Mouse (Mus musculus): ENCODE data around the gene 4930435E12Rik. TPM values are rescaled to one million over a fixed set of nuclear protein-coding genes. Genes with fewer than 3 reads are reported as not detected.
"Not testable (repeated sequence)": the region's sequence is repeated elsewhere in the genome, so short reads cannot be mapped to it uniquely, and the experiment has no call there.

Gene 4930435E12Rik
- total RNA-seq (2021), result not detected
- long read RNA-seq, experiment 1, result 0 reads
- long read RNA-seq, experiment 2, result 0 reads

DNA sequence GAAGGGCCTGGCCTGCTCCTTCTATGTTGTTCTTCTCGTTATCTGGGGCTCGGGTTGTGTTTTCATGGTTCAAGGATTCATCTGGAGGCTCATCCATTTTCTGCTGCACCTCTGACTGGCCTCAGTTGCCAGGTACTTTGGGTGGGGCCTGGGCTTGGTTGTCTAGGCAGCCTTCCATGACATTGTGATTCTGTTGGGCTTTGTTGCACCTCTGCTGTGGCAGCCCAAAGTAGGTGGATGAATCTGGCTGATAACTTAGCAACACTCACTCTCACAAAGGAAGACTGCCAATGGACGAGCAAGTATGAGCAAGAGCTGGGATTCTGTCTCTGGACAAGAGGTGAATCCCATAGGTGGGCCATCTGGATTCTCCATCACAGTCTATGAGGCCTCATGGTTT is at the start of gene 4930435E12Rik:
Gene 4930435E12Rik, minus strand, starts transcription at position 101 of the 400 bp plus-strand sequence.
- DNase-seq (ENCODE audit: low spot score in 2 of 2), result no peak

DNA sequence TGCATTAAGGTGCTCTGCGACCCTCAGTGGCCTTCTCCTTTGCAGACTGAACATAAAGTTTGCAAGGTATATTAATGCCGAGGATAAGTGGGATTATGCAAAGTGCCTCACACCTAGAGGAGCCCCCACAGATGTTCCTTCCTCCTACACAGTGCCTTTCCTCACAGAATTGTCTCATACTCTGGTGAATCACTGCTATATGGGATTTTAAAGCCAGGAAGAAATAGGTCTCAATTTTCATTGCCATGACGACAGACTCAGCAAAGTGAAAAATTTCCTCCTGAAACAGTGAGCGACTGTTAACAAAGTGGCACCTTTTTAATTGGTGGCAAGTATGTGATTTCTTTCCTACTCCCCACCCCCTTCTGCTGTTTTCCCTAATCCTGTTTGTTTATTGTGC is 45.9 kb upstream of the 4930435E12Rik start:
- no peak for DNase-seq (ENCODE audit: low spot score in 2 of 2)

DNA sequence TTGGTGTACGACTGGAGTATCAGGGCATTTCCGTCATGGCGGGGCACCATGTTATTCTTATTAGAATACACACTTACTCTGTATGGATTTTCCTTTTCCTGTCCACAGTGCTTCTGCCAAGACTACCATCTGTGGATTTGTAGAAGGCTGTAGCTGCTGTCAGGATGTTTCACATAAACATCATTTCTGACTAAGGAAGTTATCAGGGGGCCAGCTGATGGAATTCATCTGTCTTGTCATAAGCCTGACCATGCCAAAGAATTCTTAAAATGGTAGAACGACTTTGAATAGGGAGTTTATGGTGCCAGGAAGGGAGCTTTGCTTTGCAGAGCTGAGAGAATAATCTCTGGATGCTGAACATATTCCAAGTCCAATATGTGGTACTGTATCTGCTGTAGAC is 44.7 kb upstream of the 4930435E12Rik start:
- DNase-seq (ENCODE audit: low spot score in 2 of 2), result no peak

GRCm38 (mm10) chr16:38864358-38864757 is 35.8 kb upstream of the 4930435E12Rik start:
- no peak for DNase-seq (ENCODE audit: low spot score in 2 of 2)

GRCm38 (mm10) chr16:38860548-38860947 is 32.0 kb upstream of the 4930435E12Rik start:
- no peak for DNase-seq (ENCODE audit: low spot score in 2 of 2)

GRCm38 (mm10) chr16:38858120-38858749 is 29.7 kb upstream of the 4930435E12Rik start:
- DNase-seq (ENCODE audit: low spot score in 2 of 2), result no peak

- peak; percentile 56 to 71 for DNase-seq (ENCODE audit: low spot score in 2 of 2)
Measured at GRCm38 (mm10) chr16:38812521-38812920, 16.0 kb downstream of the 4930435E12Rik start.

DNA sequence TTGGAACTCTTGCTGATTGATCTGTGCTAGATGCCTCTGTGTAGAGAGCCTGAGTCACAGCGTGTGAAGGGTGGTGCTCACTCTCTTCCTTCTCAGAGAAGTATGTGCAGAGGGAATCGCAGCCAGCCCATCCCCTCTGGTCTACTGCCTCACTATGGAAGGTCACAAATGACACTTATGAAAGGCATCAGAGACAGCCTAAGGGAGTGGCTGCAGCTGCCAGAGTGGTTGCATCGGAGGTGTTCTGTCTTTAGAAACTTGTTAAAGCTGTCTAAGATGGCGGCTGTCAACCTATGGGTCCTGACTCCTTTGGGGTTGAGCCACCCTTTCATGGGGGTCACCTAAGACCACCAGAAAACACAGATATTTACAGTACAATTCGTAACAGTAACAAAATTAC is 18.4 kb downstream of the 4930435E12Rik start:
- DNase-seq (ENCODE audit: low spot score in 2 of 2), result no peak

DNA sequence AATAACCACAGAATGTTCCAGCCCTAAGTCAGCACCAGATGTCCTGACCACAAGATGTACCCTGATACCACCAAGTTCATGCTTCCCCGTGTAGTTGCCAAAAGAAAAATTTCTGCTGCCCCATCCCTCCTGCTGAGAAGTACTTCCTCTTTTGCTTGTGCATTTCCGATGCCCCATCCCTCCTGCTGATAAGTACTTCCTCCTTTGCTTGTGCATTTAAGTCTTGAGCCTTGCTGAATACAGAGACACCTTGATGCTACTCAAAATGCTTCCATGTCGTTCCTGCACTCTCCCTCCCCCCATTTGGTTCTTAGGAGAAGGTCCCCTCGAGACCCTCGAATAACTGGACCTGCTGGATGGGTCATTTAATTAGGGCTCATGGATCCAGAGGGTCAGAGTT is 20.8 kb downstream of the 4930435E12Rik start:
- not testable (repeated sequence) for DNase-seq (ENCODE audit: low spot score in 2 of 2)

GRCm38 (mm10) chr16:38800091-38800490 is 28.5 kb downstream of the 4930435E12Rik start, which contains the start of gene Upk1b:
Gene Upk1b, minus strand, starts transcription at chr16:38800328.
- DNase-seq (ENCODE audit: low spot score in 2 of 2), result no peak

DNA sequence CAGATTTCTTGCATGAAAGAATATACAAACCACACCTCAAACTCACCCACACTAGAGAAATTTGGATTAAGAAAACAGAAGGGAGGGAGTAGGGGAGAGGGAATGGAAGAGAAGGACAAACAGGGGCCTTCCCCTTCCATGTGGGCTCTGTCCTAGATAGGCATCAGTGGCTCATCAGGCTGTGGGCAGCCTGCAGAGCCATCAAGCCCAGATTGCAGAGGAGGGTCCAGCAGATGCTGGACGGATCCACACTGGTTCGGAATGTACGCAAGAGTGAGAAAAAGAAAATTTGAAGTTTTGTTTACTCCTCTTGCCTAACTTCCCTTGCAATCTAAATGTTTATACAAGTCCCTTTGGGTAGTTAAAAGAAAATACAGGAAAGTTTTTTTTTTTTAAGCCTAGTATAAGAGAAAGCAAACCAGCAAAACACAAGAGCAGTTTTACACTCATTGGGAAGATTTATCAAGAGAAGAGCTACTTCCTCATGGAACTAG is 29.5 kb downstream of the 4930435E12Rik start:
- DNase-seq (ENCODE audit: low spot score in 2 of 2), result no peak

DNA sequence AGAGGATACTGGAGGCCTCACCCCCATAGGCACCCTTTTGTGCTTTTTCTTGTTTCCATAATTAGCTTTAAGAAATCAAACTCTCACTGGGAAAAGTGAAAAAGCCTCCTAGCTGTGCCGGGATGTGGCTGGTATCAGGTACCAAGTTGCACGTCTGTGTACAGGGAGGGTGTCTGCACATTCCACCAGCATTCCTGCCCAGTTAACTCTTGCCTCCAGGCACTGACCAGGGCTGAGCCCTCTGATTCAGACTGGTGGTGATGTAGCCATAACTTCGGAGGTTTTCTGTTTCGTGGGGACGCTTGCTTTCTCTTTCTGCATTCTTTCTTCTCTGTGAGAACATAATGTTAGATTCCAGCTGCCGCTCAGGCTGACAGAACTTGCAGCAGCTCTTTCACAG is 35.4 kb downstream of the 4930435E12Rik start:
- DNase-seq (ENCODE audit: low spot score in 2 of 2), result no peak

GRCm38 (mm10) chr16:38789966-38790365 is 38.6 kb downstream of the 4930435E12Rik start:
- no peak for DNase-seq (ENCODE audit: low spot score in 2 of 2)

DNA sequence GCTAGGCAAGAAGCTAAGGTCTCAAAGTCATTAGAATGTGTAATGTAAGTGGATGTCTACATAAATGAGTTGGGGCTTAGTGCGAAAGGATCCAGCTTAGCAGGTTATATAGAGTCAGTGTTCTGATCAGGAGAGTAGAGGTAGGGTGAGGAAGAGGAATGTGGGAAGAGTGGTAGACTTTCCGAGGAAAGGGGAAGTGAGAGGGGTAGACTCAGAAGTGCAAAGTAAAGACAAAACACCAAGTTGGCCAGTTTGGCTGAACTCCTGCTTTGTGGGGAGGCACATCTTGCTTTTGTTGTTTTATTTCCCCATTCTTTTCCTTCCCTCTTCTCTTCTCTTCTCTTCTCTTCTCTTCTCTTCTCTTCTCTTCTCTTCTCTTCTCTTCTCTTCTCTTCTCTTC is 39.5 kb downstream of the 4930435E12Rik start:
- no peak for DNase-seq (ENCODE audit: low spot score in 2 of 2)

DNA sequence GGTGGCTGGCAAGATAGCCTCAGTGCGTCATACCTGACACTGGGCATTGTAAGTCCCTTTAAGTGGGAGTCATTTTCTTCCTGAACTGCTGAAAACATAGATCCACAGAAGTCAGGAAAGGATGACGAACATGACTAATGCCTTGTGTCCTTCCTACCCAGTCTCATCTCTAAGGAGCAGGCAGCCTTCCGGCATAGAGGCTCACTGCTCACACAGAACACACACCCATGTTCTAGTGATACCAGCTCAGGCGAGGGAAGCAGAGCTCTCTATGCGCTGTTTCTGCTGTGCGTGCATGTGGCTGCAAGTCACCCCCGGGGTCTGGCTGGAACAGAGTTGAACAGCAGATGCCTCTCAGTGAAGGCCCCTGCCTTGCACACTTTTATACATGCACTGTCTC is 43.2 kb downstream of the 4930435E12Rik start:
- no peak for DNase-seq (ENCODE audit: low spot score in 2 of 2)

DNA sequence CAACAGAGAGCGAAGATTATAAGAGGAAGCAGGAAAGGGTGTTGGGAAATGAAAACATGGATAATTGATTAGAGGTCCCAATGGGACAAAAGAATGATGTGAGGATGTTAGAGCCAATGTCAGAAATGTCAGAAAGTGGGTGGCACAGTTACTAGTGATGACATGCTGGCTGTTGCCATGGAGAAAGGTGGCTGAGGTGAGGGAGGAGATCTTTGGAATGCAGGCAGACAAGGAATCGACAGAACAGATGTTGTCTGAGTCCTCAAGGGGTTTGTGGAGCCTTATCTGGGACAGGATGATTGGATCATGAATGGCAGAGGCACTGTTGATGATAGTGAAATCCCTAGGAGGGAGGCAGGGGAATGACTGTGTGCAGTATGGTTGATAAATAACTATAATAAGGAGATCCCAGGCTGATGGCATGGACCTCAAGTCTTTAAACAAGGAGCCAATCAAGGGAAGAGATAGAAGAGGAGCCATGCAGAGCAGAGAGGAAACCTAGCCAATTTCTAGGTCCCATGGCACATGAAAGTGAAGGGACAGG is 46.0 kb downstream of the 4930435E12Rik start:
- DNase-seq (ENCODE audit: low spot score in 2 of 2), result no peak

DNA sequence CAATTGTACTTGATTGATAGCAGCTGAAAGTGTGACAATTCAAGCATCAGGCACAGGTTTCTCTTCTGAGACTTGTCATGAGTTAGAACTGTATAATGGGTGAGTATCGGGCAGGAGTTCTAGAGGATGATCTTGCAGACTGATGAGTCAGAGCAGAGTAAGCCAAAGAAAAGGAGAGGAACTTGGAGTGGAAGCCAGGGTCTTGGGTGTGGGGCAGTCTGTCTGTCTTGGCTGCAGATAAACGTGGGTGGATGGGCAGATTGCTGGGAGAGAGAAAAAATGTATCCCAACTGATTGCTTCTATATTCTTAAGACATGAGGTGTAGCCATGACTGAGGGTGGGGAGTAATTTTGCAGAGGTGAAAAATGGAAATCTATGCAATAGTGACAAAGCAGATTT is 46.6 kb downstream of the 4930435E12Rik start:
- DNase-seq (ENCODE audit: low spot score in 2 of 2), result no peak

DNA sequence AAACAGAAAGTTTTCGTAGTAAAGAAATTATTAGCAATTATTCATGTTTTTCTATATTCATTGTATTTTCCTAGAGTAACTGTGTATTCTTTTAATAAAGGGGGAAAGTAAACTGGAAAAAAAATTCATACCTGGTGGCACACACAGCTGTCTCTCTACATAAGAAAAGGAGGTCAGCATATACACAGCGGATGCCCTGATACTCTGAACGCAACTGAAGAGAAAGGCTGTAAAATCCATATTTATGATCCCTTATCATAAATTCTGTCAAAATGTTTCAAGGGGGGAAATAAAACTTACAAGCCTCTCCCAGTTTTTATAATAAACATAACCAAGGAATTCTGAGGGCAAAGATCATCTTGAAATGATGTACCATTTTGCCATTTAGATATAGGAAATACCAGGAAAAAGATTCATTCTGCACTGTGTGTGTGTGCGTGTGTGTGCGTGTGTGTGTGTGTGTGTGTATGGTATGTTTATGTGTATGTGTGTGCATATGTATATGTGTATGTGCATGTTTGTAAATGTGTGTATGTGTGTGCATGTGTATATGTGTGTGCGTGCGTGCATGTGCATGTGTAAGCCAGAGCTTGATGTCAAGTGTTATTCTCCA is 47.5 kb downstream of the 4930435E12Rik start:
- DNase-seq (ENCODE audit: low spot score in 2 of 2), result no peak

DNA sequence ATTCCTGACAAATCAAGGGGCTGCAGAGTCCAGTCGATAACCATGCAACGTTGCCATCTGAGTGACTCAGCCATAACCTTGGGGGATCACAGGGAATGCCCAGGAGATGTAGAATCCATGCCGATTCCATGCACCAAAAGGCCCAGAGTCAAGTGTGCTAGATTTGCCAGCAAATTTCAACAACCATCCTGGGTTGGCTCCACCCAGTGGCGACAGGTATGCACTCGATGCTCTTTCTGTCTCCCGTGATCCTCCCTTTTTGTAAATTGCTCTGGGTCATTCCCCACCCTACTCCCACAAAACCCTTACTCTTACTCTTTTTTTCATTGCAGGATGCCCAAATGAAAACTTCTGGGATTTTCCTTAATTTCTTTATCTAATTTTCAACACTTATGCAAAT is 52.2 kb downstream of the 4930435E12Rik start:
- DNase-seq (ENCODE audit: low spot score in 2 of 2), result no peak

GRCm38 (mm10) chr16:38774964-38775746 is 53.4 kb downstream of the 4930435E12Rik start:
- no peak for DNase-seq (ENCODE audit: low spot score in 2 of 2)

DNA sequence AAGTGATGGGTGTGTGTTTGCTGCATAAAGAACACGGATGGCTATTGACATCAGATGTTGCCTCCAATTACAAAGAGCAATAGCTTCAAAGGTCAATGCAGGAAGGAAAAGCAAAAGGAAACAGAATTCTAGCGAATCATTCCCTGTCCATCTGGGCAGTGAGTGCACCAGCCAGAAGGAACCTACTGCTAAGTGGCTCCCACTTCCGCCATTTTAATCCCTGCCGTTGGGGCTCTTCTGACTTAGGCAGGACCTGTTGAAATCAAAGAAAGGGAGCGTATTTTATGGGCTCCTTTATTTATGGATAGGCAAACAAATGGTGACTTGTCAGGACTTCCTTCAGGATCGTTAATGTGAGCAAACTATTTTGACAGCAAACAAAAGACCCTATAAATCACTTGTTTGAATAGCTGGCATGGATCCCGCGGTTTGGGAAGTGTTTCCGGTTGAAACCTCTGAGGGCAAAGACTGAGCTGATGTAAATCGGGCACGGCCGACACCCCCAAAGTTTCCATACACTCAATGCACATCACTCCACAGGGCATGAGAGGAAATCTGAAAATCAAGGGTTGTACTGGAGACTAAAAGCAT is 55.5 kb downstream of the 4930435E12Rik start:
- DNase-seq (ENCODE audit: low spot score in 2 of 2), result no peak

All from gastrocnemius, postnatal 4 days (tissue).